Mouse (Mus musculus) intestine, embryonic 14.5 days (tissue): ENCODE data around the gene Casz1. TPM values are rescaled to one million over a fixed set of nuclear protein-coding genes. Genes with fewer than 3 reads are reported as not detected.

ENCODE experiments used
- ATAC-seq: fragments of 200-750 bp; cut with Nextera tagmentation; replicated peaks from 2 replicates; pipeline ENCODE4 v1.8.0; 2017; ENCODE audit warnings: low read depth, moderate number of reproducible peaks, moderate TSS enrichment, moderate library complexity; ENCODE audit not compliant: low FRiP score, low TSS enrichment
- DNase-seq: peaks from one replicate; pipeline ENCODE4 v3.0.0-alpha.2; 2018; ENCODE audit warnings: low spot score
- H3K27ac ChIP-seq: fragments of 300-500 bp; sonication (generic); 2 replicates; pipeline ENCODE4 v1.5.1; 2014; ENCODE audit warnings: low read depth, mild to moderate bottlenecking, control low read depth
- H3K27me3 ChIP-seq: fragments of 300-500 bp; sonication (generic); replicated peaks from 2 replicates; pipeline ENCODE4 v1.6.1; 2014; ENCODE audit warnings: low read length, control low read depth; ENCODE audit not compliant: control insufficient read depth, insufficient read depth
- H3K36me3 ChIP-seq: fragments of 300-500 bp; sonication (generic); 2 replicates; pipeline ENCODE4 v1.6.1; 2014; ENCODE audit warnings: low read length, control low read depth; ENCODE audit not compliant: control insufficient read depth, insufficient read depth
- H3K4me1 ChIP-seq: fragments of 300-500 bp; sonication (generic); replicated peaks from 2 replicates; pipeline ENCODE4 v1.6.1; 2014; ENCODE audit warnings: low read length, control low read depth, mixed read lengths; ENCODE audit not compliant: control insufficient read depth, insufficient read depth
- H3K4me2 ChIP-seq: fragments of 300-500 bp; sonication (generic); 2 replicates; pipeline ENCODE4 v1.6.1; 2014; ENCODE audit warnings: low read length
- H3K4me3 ChIP-seq: fragments of 300-500 bp; sonication (generic); 2 replicates; pipeline ENCODE4 v1.5.1; 2014; ENCODE audit warnings: low read depth, low read length, control low read depth, mixed read lengths
- H3K9ac ChIP-seq: fragments of 300-500 bp; sonication (generic); 2 replicates; pipeline ENCODE4 v1.6.1; 2014; ENCODE audit warnings: mild to moderate bottlenecking, low read length
- H3K9me3 ChIP-seq: fragments of 300-500 bp; sonication (generic); 2 replicates; pipeline ENCODE4 v1.6.1; 2016; ENCODE audit warnings: low read length, control low read depth; ENCODE audit not compliant: control insufficient read depth
- WGBS: fragments of 180-500 bp; shearing (Covaris S2); extraction: QIAGEN DNeasy Blood & Tissue Kit; methylation state at CpG from one replicate; pipeline ENCODE4 v1.1.7; 2014; 5-methylcytosine and 5-hydroxymethylcytosine counted together
- polyA plus RNA-seq: library from polyadenylated mRNA; unstranded; fragments of >200 nt; fragmentation: Nextera tagmentation; extraction: Ambion mirVana; gene quantifications from 2 replicates; pipeline ENCODE4 v1.2.1, GENCODE M21; 2014

Casz1 gene
- polyA plus RNA-seq, 1 experiment from 2014 or later, result 7.8 TPM

GRCm38 (mm10) chr4:148926459-148926858, 122.2 kb downstream of the Casz1 start:
- ATAC-seq, result peak; percentile 33

GRCm38 (mm10) chr4:148928316-148928715, 124.1 kb downstream of the Casz1 start:
- H3K36me3 ChIP-seq, result no peaks in the 10 kb centered on the region
- no peak for DNase-seq
- ATAC-seq, result no peak
- WGBS, result 67% methylated on average over 9 of the region's 9 CpGs
- H3K4me1 ChIP-seq, result peaks cover 52% of the 10 kb centered on the region
- no peaks in the 10 kb centered on the region for H3K27me3 ChIP-seq
- no peak overlapping the region for H3K9ac ChIP-seq
- no peaks in the 10 kb centered on the region for H3K9me3 ChIP-seq
- no peak overlapping the region for H3K4me3 ChIP-seq
- no peak overlapping the region for H3K27ac ChIP-seq
- H3K4me2 ChIP-seq, result no peak overlapping the region

More at GRCm38 (mm10) chr4:148926459-148926858, 122.2 kb downstream of the Casz1 start:
- H3K4me1 ChIP-seq, result peaks cover 70% of the 10 kb centered on the region
- no peak overlapping the region for H3K4me3 ChIP-seq
- H3K9ac ChIP-seq, result no peak overlapping the region
- 14% methylated on average over 8 of the region's 8 CpGs for WGBS
- no peaks in the 10 kb centered on the region for H3K36me3 ChIP-seq
- peak overlapping the region; percentile 59; the same call in 1 of the 2 replicates for H3K27ac ChIP-seq
- H3K4me2 ChIP-seq, result no peak overlapping the region
- no peaks in the 10 kb centered on the region for H3K9me3 ChIP-seq
- H3K27me3 ChIP-seq, result no peaks in the 10 kb centered on the region
- DNase-seq, result no peak

GRCm38 (mm10) chr4:148928876-148929275, 124.6 kb downstream of the Casz1 start:
- DNase-seq (no peak), ATAC-seq (no peak)
- Histone ChIP-seq H3K4me1 (peaks cover 46% of the 10 kb centered on the region), H3K9me3 (no peaks in the 10 kb centered on the region), H3K36me3 (no peaks in the 10 kb centered on the region), H3K4me2 (no peak overlapping the region), H3K9ac (no peak overlapping the region), H3K27me3 (no peaks in the 10 kb centered on the region), H3K27ac (no peak overlapping the region), H3K4me3 (no peak overlapping the region)
- 94% methylated on average over 16 of the region's 16 CpGs for WGBS

- Histone ChIP-seq H3K9me3 (no peaks in the 10 kb centered on the region), H3K27ac (peak overlapping the region; percentile 57), H3K4me2 (no peak overlapping the region), H3K9ac (no peak overlapping the region), H3K27me3 (no peaks in the 10 kb centered on the region), H3K4me3 (no peak overlapping the region), H3K36me3 (no peaks in the 10 kb centered on the region), H3K4me1 (peaks cover 49% of the 10 kb centered on the region)
- DNase-seq (no peak), ATAC-seq (no peak)
- WGBS, result 43% methylated on average over 9 of the region's 9 CpGs
Measured at GRCm38 (mm10) chr4:148930721-148931229, 126.5 kb downstream of the Casz1 start.

- peaks cover 40% of the 10 kb centered on the region for H3K4me1 ChIP-seq
- H3K4me2 ChIP-seq, result no peak overlapping the region
- DNase-seq, result no peak
- no peak overlapping the region for H3K4me3 ChIP-seq
- H3K27me3 ChIP-seq, result no peaks in the 10 kb centered on the region
- ATAC-seq, result no peak
- H3K27ac ChIP-seq, result no peak overlapping the region
- WGBS, result 82% methylated on average over 13 of the region's 13 CpGs
- no peaks in the 10 kb centered on the region for H3K9me3 ChIP-seq
- no peak overlapping the region for H3K9ac ChIP-seq
- H3K36me3 ChIP-seq, result no peaks in the 10 kb centered on the region
Measured at GRCm38 (mm10) chr4:148933109-148933508, 128.9 kb downstream of the Casz1 start.

- no peaks in the 10 kb centered on the region for H3K27me3 ChIP-seq
- peaks cover 38% of the 10 kb centered on the region for H3K4me1 ChIP-seq
- H3K27ac ChIP-seq, result peak overlapping the region; percentile 68; the same call in 1 of the 2 replicates
- H3K9me3 ChIP-seq, result no peaks in the 10 kb centered on the region
- H3K9ac ChIP-seq, result no peak overlapping the region
- ATAC-seq (peak; percentile 32), DNase-seq (no peak)
- no peak overlapping the region; the same call in 1 of the 2 replicates for H3K4me2 ChIP-seq
- WGBS, result 11% methylated on average over 13 of the region's 13 CpGs
- no peak overlapping the region for H3K4me3 ChIP-seq
- 0 out of 2 replicates have a peak, but pooled peaks cover 6% of the 10 kb centered on the region for H3K36me3 ChIP-seq
Measured at GRCm38 (mm10) chr4:148935211-148935610, 131.0 kb downstream of the Casz1 start.

GRCm38 (mm10) chr4:148936111-148936510, 131.9 kb downstream of the Casz1 start:
- H3K9ac ChIP-seq, result no peak overlapping the region
- 75% methylated on average over 12 of the region's 12 CpGs for WGBS
- 0 out of 2 replicates have a peak, but pooled peaks cover 6% of the 10 kb centered on the region for H3K36me3 ChIP-seq
- no peak overlapping the region for H3K4me2 ChIP-seq
- no peaks in the 10 kb centered on the region for H3K27me3 ChIP-seq
- H3K9me3 ChIP-seq, result no peaks in the 10 kb centered on the region
- DNase-seq, result no peak
- H3K27ac ChIP-seq, result peak overlapping the region; percentile 68; the same call in 1 of the 2 replicates
- H3K4me3 ChIP-seq, result no peak overlapping the region
- no peak for ATAC-seq
- peaks cover 39% of the 10 kb centered on the region for H3K4me1 ChIP-seq

DNA sequence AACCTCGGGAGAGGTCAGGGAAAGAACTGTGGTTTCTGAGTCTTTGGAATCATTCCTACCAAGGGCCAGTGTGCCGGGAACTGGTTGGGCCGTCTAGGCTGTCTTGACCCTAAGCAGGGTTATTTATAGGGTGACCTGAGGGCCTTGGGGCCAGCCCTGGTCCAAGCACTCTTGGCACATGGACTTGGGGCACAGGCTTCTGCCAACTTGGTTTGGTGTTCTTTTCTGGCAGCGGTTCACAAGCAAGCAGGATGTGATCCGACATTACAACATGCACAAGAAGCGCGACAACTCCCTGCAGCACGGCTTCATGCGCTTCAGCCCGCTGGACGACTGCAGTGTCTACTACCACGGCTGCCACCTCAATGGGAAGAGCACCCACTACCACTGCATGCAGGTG, 132.5 kb downstream of the Casz1 start:
- H3K4me2 ChIP-seq, result no peak overlapping the region
- H3K9ac ChIP-seq, result no peak overlapping the region
- H3K27me3 ChIP-seq, result no peaks in the 10 kb centered on the region
- no peak overlapping the region for H3K4me3 ChIP-seq
- peak overlapping the region; percentile 68 for H3K27ac ChIP-seq
- ATAC-seq (no peak), DNase-seq (no peak)
- WGBS, result 84% methylated on average over 12 of the region's 12 CpGs
- no peaks in the 10 kb centered on the region for H3K9me3 ChIP-seq
- H3K36me3 ChIP-seq, result 0 out of 2 replicates have a peak, but pooled peaks cover 6% of the 10 kb centered on the region
- peaks cover 44% of the 10 kb centered on the region for H3K4me1 ChIP-seq

DNA sequence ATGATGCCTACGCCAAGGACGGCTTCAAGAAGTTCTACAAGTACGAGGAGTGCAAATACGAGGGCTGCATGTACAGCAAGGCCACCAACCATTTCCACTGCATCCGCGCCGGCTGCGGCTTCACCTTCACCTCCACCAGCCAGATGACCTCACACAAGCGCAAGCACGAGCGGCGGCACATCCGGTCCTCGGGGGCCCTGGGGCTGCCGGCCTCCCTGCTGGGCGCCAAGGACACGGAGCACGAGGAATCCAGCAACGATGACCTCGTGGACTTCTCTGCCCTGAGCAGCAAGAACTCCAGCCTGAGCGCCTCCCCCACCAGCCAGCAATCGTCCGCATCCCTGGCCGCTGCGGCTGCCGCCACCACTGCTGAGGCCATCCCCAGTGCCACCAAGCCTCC, 134.3 kb downstream of the Casz1 start:
- no peak overlapping the region for H3K27ac ChIP-seq
- H3K9me3 ChIP-seq, result no peaks in the 10 kb centered on the region
- peaks cover 44% of the 10 kb centered on the region for H3K4me1 ChIP-seq
- H3K4me3 ChIP-seq, result no peak overlapping the region
- no peak overlapping the region for H3K9ac ChIP-seq
- H3K4me2 ChIP-seq, result no peak overlapping the region
- no peak for DNase-seq
- ATAC-seq, result no peak
- H3K27me3 ChIP-seq, result no peaks in the 10 kb centered on the region
- H3K36me3 ChIP-seq, result 0 out of 2 replicates have a peak, but pooled peaks cover 6% of the 10 kb centered on the region
- WGBS, result 84% methylated on average over 26 of the region's 26 CpGs
